Mouse (Mus musculus) midbrain, embryonic 16.5 days (tissue): ENCODE results near the gene Ash1l. TPM values are rescaled to one million over a fixed set of nuclear protein-coding genes. Genes with fewer than 3 reads are reported as not detected.
A peak's percentile ranks its signal among the peaks of the same experiment; 100 is the strongest.

Experiments used
- ATAC-seq: fragments of 200-750 bp; cut with Nextera tagmentation; 2 replicates; pipeline ENCODE4 v1.8.0; 2017; ENCODE audit warnings: moderate TSS enrichment
- H3K27ac ChIP-seq: fragments of 300-500 bp; sonication (generic); 2 replicates; pipeline ENCODE4 v1.5.1; 2014; ENCODE audit warnings: mild to moderate bottlenecking, low read length, mixed read lengths
- H3K27me3 ChIP-seq: fragments of 300-500 bp; sonication (generic); 2 replicates; pipeline ENCODE4 v1.6.1; 2014; ENCODE audit warnings: low read depth, low read length, mixed read lengths; ENCODE audit not compliant: control insufficient read depth, insufficient read depth
- H3K36me3 ChIP-seq: fragments of 300-500 bp; sonication (generic); 2 replicates; pipeline ENCODE4 v1.6.1; 2014; ENCODE audit warnings: mild to moderate bottlenecking, low read length, moderate library complexity, mixed read lengths; ENCODE audit not compliant: control insufficient read depth, insufficient read depth
- H3K4me1 ChIP-seq: fragments of 300-500 bp; sonication (generic); 2 replicates; pipeline ENCODE4 v1.6.1; 2014; ENCODE audit warnings: mild to moderate bottlenecking, low read length, mixed read lengths; ENCODE audit not compliant: control insufficient read depth, insufficient read depth
- H3K4me2 ChIP-seq: fragments of 300-500 bp; sonication (generic); 2 replicates; pipeline ENCODE4 v1.6.1; 2014; ENCODE audit warnings: mild to moderate bottlenecking, low read length, mixed read lengths
- H3K4me3 ChIP-seq: fragments of 300-500 bp; sonication (generic); 2 replicates; pipeline ENCODE4 v1.5.1; 2014; ENCODE audit warnings: low read depth, mild to moderate bottlenecking, low read length, moderate library complexity, mixed read lengths
- H3K9ac ChIP-seq: fragments of 300-500 bp; sonication (generic); 2 replicates; pipeline ENCODE4 v1.6.1; 2014; ENCODE audit warnings: low read depth, low read length, mixed read lengths
- H3K9me3 ChIP-seq: fragments of 300-500 bp; sonication (generic); replicated peaks from 2 replicates; pipeline ENCODE4 v1.6.1; 2014; ENCODE audit warnings: mild to moderate bottlenecking, low read length, mixed read lengths; ENCODE audit not compliant: control insufficient read depth, poor library complexity, severe bottlenecking
- WGBS: fragments of 180-500 bp; shearing (Covaris S2); extraction: QIAGEN DNeasy Blood & Tissue Kit; methylation state at CpG from one replicate; pipeline ENCODE4 v1.1.7; 2014; 5-methylcytosine and 5-hydroxymethylcytosine counted together
- polyA plus RNA-seq: library from polyadenylated mRNA; unstranded; fragments of >200 nt; fragmentation: Nextera tagmentation; extraction: Ambion mirVana; gene quantifications from 2 replicates; pipeline ENCODE4 v1.2.1, GENCODE M21; 2015

The Ash1l gene
- 19.0 and 21.9 TPM in 2 replicates for polyA plus RNA-seq

DNA sequence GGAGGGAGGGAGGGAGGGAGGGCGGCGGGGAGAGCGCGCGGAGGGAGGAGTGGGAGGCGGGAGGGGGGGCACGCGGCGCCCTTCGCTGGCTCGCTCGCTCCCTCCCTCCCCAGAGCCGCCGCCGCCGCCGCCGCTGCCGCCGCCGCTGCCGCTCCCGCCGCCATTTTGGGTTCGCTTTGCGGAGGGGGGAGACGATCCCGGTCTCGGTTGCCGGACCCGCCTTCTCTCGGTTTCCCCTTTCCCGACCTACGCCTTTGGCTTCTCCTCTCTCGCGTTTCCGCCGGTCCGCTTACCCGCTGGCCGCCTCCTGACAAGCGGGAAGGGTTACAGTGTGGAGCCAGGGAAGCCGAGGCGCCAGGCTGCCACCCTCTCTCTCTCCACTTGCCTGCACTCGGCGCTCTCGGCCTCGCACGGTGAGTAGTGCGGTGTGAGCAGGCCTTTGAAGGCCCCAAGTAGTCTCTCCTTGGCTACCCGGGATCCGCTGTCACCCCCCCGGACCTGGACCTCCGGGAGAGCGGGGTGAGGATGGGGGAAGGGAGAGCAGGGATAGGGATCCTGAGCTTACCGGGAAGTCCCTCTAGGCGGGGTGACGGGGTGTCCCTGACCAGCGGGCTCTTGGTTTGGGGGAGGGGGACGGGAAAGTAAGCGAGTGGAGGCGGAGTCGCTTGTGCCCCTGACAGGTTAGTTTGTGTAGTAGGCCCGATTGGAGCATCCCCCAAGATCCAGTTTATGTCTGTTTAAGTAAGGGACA is at the start of gene Ash1l, which contains the start of gene Dap3:
Gene Ash1l, plus strand, starts transcription at position 47 of the 751 bp plus-strand sequence.
Gene Dap3, minus strand, starts transcription at position 606 of the 751 bp plus-strand sequence.
- under 1% methylated on average over 41 of the region's 64 CpGs for WGBS
- peak; percentile 85 for ATAC-seq

DNA sequence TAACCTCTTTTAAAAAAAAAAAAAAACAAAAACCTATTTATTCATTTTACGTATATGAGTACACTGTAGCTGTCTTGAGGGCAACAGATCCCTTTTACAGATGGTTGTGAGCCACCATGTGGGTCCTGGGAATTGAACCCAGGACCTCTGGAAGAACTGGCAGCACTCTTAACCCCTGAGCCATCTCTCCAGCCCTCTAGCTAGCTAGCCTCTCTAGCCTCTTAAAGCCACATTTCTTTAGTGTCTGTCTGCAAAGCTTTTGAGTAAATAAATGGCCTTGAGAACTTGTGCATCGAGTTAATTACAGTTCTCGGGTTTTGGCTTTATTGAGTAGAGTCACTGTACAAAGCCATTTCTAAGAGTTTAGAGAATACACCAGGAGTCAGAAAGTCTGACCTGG is 45.6 kb upstream of the Ash1l start:
- no peak overlapping the region for H3K27ac ChIP-seq

More for the DNA sequence above, at the start of gene Ash1l, which contains the start of gene Dap3:
- peak within 1 kb of the TSS; percentile 77 for H3K4me2 ChIP-seq
- no peaks in the 10 kb centered on the region for H3K9me3 ChIP-seq
- no peaks in the 10 kb centered on the region for H3K36me3 ChIP-seq
- peak within 1 kb of the TSS; percentile 85 for H3K9ac ChIP-seq
- peak within 1 kb of the TSS; percentile 97 for H3K27ac ChIP-seq
- H3K4me3 ChIP-seq: peak within 1 kb of the TSS; percentile 89
- peaks cover 39% of the 10 kb centered on the region for H3K4me1 ChIP-seq
- no peaks in the 10 kb centered on the region for H3K27me3 ChIP-seq

DNA sequence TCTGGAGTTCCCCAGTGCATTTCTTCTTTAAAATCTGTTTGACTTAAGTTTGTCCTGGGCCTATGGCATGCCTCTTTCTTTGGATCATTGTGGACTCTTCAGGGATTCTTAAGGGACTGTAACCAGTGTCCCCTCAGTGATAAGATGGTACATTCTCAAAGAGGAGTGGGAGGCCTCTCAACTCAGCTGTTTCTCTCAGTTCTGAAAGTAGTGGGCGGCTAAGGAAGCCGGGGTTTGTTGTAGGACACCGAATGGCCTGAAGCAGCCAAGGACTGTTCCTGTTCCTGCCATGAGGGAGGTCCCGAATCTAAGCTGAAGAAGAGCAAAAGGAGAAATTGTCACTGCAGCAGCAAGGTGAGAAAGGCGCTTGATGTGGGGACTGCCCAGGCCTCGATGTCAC is 45.2 kb upstream of the Ash1l start:
- H3K9me3 ChIP-seq: no peaks in the 10 kb centered on the region
- peaks cover 49% of the 10 kb centered on the region for H3K36me3 ChIP-seq

More for the DNA sequence above, 45.6 kb upstream of the Ash1l start:
- no peak overlapping the region for H3K4me3 ChIP-seq
- no peak for ATAC-seq
- H3K9ac ChIP-seq: no peak overlapping the region
- no peaks in the 10 kb centered on the region for H3K4me1 ChIP-seq
- H3K27me3 ChIP-seq: no peaks in the 10 kb centered on the region
- no peaks in the 10 kb centered on the region for H3K9me3 ChIP-seq
- peaks cover 45% of the 10 kb centered on the region for H3K36me3 ChIP-seq
- WGBS: 83% methylated on average over 3 of the region's 3 CpGs
- H3K4me2 ChIP-seq: no peak overlapping the region

DNA sequence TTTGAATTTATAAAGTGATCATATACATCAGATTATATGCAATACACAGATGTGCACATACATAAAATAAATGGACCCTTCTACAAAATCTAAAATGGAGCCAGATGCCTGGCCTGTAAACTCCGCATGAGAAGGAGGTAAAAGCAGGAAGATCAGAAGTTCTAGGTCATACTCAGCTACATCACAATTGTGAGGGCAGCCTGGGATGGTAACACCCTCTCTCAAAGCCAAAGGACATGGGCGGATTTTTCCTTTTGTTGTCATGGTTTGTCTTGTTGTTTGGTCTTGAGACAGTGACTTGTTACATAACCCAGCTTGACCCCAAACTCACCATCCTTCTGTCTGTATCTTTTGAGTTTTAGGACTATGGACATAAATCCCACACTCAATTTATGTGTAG is 44.7 kb upstream of the Ash1l start:
- Histone ChIP-seq H3K4me3 (no peak overlapping the region), H3K4me2 (no peak overlapping the region), H3K27ac (no peak overlapping the region), H3K4me1 (no peaks in the 10 kb centered on the region), H3K27me3 (no peaks in the 10 kb centered on the region), H3K9me3 (no peaks in the 10 kb centered on the region), H3K9ac (no peak overlapping the region), H3K36me3 (peaks cover 54% of the 10 kb centered on the region)
- 93% methylated on average over 2 of the region's 2 CpGs for WGBS
- no peak for ATAC-seq

More for the DNA sequence above, 45.2 kb upstream of the Ash1l start:
- H3K9ac ChIP-seq: no peak overlapping the region
- no peak overlapping the region for H3K27ac ChIP-seq
- no peaks in the 10 kb centered on the region for H3K27me3 ChIP-seq
- ATAC-seq: no peak
- WGBS: 93% methylated on average over 6 of the region's 6 CpGs
- H3K4me1 ChIP-seq: no peaks in the 10 kb centered on the region
- no peak overlapping the region for H3K4me2 ChIP-seq
- no peak overlapping the region for H3K4me3 ChIP-seq

DNA sequence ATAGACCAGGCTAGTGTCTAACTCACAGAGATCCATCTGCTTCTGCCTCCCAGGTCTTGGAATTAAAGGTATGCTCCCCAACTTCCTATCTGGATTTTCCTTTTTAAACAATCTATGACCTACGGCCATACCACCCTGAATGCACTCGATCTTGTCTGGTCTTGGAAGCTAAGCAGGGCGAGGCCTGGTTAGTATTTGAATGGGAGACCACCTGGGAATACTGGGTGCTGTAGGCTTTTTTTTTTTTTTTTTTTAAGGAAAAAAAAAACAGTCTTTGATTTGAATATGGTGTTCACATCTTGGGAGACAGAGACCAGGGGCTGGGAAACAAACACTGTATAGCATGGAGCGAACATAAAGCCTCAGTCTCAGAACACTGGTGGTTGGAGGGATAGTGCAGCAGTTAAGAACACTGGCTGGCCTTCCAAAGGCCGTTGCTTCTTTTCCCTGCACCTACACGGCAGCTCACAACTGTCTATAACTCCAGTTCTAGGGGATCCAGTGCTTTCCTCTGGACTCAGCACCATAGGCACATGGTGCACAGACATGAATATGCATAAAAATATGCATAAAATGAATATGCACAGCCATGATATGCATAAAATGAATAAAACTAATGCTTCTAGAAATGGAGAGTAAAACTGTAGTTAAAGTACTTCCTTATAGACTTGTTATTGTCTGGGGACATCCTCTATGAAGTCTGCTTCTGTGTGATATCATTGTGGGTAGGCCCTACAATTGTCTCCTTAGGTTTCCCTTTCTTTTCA is 43.8 kb upstream of the Ash1l start:
- 89% methylated on average over 6 of the region's 6 CpGs for WGBS
- ATAC-seq: no peak
- H3K9ac ChIP-seq: no peak overlapping the region
- H3K27ac ChIP-seq: no peak overlapping the region
- no peak overlapping the region for H3K4me3 ChIP-seq
- no peak overlapping the region for H3K4me2 ChIP-seq
- H3K4me1 ChIP-seq: no peaks in the 10 kb centered on the region
- peaks cover 54% of the 10 kb centered on the region for H3K36me3 ChIP-seq
- H3K9me3 ChIP-seq: no peaks in the 10 kb centered on the region
- no peaks in the 10 kb centered on the region for H3K27me3 ChIP-seq

DNA sequence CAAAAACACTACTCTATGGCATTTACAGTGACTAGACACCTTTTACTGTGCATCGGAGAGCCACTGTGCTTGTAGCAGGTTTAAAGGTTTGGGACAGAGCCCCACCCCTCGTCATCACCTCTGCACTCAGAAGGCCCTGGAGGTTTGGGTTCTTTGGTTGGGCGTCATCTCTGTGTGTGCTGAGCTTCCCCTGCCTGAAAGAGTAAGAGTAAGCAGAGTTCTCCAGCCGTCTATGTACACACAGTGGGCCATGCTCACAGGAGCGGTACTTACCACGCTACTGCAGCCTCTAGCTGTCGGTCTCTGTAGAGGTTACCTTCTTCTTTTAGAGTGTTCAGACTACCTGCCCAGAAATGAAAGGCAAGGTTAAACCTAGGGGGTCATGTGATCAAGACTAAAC is 37.8 kb upstream of the Ash1l start:
- no peak for ATAC-seq
- H3K4me3 ChIP-seq: peak overlapping the region; percentile 85; the same call in 1 of the 2 replicates
- peaks cover 13% of the 10 kb centered on the region for H3K4me1 ChIP-seq
- peak overlapping the region; percentile 82; the same call in 1 of the 2 replicates for H3K9ac ChIP-seq
- no peaks in the 10 kb centered on the region for H3K9me3 ChIP-seq
- no peak overlapping the region for H3K27ac ChIP-seq
- 90% methylated on average over 7 of the region's 7 CpGs for WGBS
- H3K4me2 ChIP-seq: peak overlapping the region; percentile 75
- peaks cover 30% of the 10 kb centered on the region for H3K36me3 ChIP-seq
- H3K27me3 ChIP-seq: no peaks in the 10 kb centered on the region

DNA sequence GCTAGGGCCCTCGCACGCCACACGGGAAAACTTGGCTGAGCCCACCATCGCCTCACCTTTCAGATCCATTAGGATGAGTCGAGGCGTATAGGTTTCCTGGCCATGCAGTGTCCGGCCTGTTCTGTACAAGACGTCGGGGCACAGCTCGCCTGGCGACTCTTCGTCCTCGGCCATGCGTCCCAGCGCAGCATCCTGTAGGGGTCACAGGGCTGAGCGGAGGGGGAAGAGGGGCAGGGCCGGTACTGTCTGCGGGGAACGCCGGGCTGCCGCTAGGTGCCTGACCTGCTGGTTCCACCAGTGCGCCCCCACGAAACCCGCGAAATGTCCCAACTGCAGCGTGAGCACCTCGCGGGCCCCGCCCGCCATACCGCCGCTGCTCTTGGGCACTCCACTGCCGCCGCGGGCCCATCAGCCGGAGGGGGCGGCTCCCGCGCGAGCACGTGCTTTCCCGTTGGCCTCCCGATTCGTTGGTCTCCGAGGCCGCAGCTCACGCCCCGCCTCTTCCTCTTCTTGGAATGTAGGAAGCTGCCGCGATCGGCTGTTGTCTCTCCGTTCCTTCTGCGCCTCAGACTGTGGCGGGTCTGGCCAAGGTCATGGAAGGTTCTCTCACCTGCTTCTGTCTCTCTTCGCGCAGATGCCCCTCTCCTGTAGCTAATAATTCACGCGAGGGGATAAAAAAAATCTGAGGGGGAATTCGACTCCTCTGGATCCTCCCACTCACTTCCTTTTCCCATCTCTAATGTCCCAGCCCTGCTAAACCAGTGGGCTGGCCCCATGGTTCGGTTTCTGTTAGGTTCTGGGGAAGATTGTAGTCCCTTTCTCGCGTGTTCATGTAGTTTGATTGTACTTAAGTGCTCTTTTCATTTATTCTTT is 36.7 kb upstream of the Ash1l start, which contains the start of gene Msto1:
Gene Msto1, minus strand, starts transcription at position 489 of the 873 bp plus-strand sequence.
- Histone ChIP-seq H3K27me3 (no peaks in the 10 kb centered on the region), H3K4me3 (peak within 1 kb of the TSS; percentile 85), H3K4me1 (peaks cover 13% of the 10 kb centered on the region), H3K36me3 (peaks cover 20% of the 10 kb centered on the region), H3K9ac (peak within 1 kb of the TSS; percentile 82), H3K27ac (peak within 1 kb of the TSS; percentile 91), H3K4me2 (peak within 1 kb of the TSS; percentile 75), H3K9me3 (no peaks in the 10 kb centered on the region)
- peak; percentile 97 for ATAC-seq
- under 1% methylated on average over 59 of the region's 62 CpGs for WGBS

DNA sequence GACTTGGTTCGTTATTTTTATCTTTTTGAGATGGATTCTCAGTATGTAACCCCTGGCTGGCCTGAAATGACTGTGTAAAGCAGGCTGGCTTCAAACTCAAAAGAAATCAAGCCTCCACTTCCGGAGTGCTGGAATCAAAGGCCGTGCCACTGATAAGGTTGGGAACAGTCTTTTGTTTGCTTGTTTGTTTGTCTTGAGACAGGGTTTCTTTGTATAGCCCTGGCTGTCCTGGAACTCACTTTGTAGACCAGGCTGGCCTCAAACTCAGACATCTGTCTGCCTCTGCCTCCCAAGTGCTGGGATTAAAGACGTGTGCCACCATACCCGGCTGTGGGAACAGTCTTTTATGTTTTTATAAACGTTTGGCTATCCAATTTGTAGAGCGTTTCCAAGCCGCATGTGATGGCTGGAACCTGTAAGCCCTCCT is 36.0 kb upstream of the Ash1l start:
- ATAC-seq: no peak
- Histone ChIP-seq H3K4me1 (peaks cover 13% of the 10 kb centered on the region), H3K36me3 (peaks cover 14% of the 10 kb centered on the region), H3K4me2 (peak overlapping the region; percentile 75), H3K9ac (peak overlapping the region; percentile 82), H3K27me3 (no peaks in the 10 kb centered on the region), H3K27ac (peak overlapping the region; percentile 91), H3K9me3 (no peaks in the 10 kb centered on the region), H3K4me3 (peak overlapping the region; percentile 85)
- WGBS: 24% methylated on average over 8 of the region's 8 CpGs
